Mouse (Mus musculus): ENCODE measurements around the gene Lmo7. TPM values are rescaled to one million over a fixed set of nuclear protein-coding genes. Genes with fewer than 3 reads are reported as not detected.

Lmo7 gene
- polyA plus RNA-seq, 1 experiment from 2014 or later: 12.2 TPM

DNA sequence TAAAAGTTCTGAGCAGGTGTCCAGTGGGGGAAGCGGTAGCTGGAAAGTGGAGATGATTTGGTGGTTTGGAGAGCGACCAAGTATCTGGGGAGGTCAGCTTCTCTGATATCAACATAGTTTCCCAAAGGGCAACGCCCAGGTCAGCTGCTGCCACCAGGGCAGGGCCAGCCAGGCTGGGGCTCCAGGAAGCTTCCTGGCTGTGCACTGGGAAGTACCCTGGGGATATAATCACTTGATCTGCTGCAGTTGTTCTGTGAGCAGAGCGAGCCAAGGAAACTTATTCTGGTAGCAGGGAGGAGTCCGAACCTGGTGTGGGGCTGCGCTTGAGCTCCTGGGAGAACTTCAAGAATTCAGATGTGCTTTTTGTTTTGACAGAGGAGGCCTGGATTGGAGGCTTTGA is 139.4 kb downstream of the Lmo7 start:
- no peak overlapping the region for H3K4me2 ChIP-seq
- WGBS: 54% methylated on average over 6 of the region's 6 CpGs
- peaks cover 13% of the 10 kb centered on the region for H3K4me1 ChIP-seq
- no peaks in the 10 kb centered on the region for H3K36me3 ChIP-seq
- ATAC-seq (replicated peaks; ENCODE audit: low FRiP score): no peak
- H3K27me3 ChIP-seq: no peaks in the 10 kb centered on the region
- no peaks in the 10 kb centered on the region for H3K9me3 ChIP-seq (replicated peaks)
- no peak overlapping the region for H3K4me3 ChIP-seq (replicated peaks)
- no peak overlapping the region for H3K9ac ChIP-seq
- H3K27ac ChIP-seq: 0 out of 2 replicates have a peak overlapping the region, but pooled peaks have one; percentile 18

DNA sequence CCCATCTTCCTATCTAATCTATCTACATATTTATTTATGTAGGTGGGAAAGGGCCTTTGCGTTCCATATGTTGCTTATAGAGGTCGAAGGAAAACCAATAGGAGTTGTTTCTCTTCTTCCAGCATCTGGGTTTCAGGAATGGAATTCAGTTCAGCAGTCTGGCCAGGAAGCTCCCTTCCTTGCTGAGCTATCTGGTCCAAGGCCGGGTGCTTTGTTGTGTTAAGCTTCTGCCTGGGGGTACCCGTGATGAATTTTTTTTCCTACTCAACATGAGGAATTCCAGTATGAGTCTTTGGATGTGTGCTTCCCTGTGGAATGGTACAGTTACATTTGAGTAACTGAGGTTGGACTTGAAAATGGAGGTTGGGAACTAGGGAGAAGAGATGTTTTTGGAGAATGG is 139.9 kb downstream of the Lmo7 start:
- Histone ChIP-seq H3K4me3 (replicated peaks) (no peak overlapping the region), H3K36me3 (no peaks in the 10 kb centered on the region), H3K9me3 (replicated peaks) (no peaks in the 10 kb centered on the region), H3K4me2 (no peak overlapping the region), H3K27ac (0 out of 2 replicates have a peak overlapping the region, but pooled peaks have one; percentile 1), H3K9ac (no peak overlapping the region), H3K27me3 (no peaks in the 10 kb centered on the region), H3K4me1 (peaks cover 13% of the 10 kb centered on the region)
- ATAC-seq (replicated peaks; ENCODE audit: low FRiP score): no peak
- WGBS: 69% methylated on average over 4 of the region's 4 CpGs

DNA sequence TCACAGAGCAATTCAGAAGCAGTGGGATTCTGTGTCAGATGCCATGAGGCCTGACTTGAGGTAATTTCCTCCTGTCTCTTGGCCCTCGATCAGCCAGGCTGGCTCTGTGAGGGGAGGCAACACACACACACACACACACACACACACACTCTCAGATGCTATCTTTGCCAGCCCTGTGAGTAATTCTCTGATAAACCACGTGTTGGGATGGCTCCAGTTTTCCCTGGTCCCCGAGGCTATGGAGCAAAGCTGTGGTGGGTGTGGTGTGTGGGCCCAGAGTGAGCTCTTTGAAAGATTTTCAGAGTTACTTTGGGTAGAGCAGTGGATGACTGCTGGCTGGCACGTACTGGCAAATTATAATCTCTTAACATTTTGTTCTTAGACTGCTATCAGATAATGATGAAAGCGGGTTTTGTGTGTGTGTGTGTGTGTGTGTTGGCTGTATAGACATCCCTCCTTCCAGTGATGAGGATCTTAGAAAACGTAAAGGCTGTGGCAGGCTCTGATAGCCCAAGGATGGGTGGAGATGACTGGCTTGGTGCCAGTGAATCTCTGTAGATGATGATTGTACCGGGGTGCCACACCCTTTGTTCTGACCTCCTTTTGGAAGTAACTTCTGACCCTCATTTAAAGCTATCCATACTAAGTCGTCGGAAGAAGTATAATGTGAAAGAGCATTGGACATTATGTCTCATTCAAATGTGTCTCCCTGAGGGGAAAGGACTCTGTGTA is 140.6 kb downstream of the Lmo7 start:
- Histone ChIP-seq H3K27ac (0 out of 2 replicates have a peak overlapping the region, but pooled peaks have one; percentile 1), H3K4me3 (replicated peaks) (no peak overlapping the region)
- WGBS: 71% methylated on average over 9 of the region's 9 CpGs

DNA sequence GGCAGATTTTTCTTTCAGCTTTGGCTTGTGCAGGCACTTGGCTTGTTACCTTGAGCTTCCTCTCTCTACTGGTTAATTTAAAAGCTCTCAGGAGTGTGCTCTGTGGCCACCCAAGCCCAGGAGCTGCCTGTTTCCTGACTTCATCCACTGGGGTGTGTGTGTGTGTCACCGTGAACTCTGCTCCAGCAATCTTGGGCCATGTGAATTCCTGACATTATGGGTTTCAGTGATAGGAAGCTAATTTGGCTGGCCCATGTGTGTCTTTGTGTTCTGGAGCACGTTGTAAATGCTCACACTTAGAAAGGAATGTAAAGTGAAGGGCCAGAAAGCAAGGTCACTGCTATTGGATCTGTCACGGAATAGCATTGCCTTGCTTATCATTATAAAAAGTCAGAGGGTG is 143.1 kb downstream of the Lmo7 start:
- H3K27me3 ChIP-seq: no peaks in the 10 kb centered on the region
- no peak overlapping the region for H3K4me2 ChIP-seq
- H3K9me3 ChIP-seq (replicated peaks): no peaks in the 10 kb centered on the region
- no peak overlapping the region for H3K4me3 ChIP-seq (replicated peaks)
- WGBS: 48% methylated on average over 3 of the region's 3 CpGs
- H3K4me1 ChIP-seq: peaks cover 13% of the 10 kb centered on the region
- no peak for ATAC-seq (replicated peaks; ENCODE audit: low FRiP score)
- H3K36me3 ChIP-seq: no peaks in the 10 kb centered on the region
- H3K9ac ChIP-seq: no peak overlapping the region
- H3K27ac ChIP-seq: no peak overlapping the region

More for the DNA sequence above, 140.6 kb downstream of the Lmo7 start:
- ATAC-seq (replicated peaks; ENCODE audit: low FRiP score): no peak
- Histone ChIP-seq H3K27me3 (no peaks in the 10 kb centered on the region), H3K4me2 (no peak overlapping the region), H3K36me3 (no peaks in the 10 kb centered on the region), H3K9ac (no peak overlapping the region), H3K4me1 (peaks cover 13% of the 10 kb centered on the region), H3K9me3 (replicated peaks) (no peaks in the 10 kb centered on the region)

DNA sequence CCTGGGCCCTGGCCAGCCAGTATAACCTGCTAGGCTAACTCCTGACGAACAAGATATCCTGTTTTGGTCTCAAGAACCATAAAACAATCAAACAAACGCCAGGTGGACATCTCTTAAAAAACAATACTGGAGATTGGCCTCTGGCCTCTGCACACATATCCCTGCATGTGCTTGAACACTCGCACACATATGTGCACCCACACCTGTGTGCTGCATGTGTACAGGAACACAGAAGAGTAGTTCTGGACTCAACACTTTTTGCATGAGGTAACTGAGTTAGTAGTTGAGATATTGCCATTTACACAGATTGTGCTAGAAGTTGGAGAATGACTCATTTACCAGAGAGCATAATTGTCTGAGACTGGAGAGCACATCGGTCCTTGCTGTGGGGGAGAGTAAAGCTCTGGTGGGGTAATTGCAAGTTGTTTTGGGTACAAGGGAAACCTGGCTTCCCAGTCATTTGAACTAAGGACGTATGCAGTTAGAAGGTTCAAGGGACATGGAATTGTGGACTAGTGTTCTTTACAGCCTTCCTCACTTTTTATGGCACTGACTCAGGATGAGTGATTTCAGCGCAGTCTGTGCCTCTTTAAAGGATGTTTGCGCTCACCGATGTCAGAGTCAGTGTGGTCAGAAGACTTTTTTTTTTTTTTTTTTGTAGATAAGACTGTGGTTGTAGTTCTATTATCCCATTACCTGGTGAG is 148.7 kb downstream of the Lmo7 start:
- Histone ChIP-seq H3K27ac (no peak overlapping the region), H3K9me3 (replicated peaks) (no peaks in the 10 kb centered on the region), H3K4me3 (replicated peaks) (no peak overlapping the region), H3K36me3 (no peaks in the 10 kb centered on the region), H3K9ac (no peak overlapping the region), H3K4me1 (no peaks in the 10 kb centered on the region), H3K4me2 (no peak overlapping the region), H3K27me3 (no peaks in the 10 kb centered on the region)
- 41% methylated on average over 8 of the region's 8 CpGs for WGBS
- no peak for ATAC-seq (replicated peaks; ENCODE audit: low FRiP score)

DNA sequence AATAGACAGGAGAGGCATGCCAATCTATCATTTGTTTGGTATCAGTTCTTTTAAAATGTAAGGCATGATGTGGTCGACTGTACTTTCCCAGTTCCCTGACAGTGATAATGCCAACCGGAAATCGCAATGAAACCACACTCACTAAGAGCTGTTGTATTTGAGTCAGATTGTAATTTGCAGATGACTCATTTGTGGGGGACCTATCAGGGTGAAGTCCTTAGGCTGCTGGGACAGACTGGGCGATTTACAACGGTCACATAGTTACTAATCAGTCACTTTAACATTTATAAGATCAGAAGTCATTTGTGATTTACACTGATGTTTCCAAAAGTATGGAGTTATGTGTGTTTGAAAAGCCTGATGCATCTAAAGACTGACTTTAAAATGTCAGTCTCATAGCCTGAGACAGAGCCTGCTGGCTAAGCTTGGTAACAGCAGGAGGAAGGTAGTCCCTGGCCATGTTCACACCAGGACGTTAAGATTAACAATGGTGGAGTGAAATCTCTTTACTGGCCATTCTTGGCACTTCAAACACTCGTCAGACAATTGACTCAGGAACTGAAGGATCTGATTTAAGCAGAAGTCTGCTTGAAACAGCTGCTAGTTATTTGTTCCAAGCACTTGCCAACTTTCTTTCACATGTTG is 149.4 kb downstream of the Lmo7 start:
- Histone ChIP-seq H3K9ac (no peak overlapping the region), H3K9me3 (replicated peaks) (no peaks in the 10 kb centered on the region), H3K4me2 (no peak overlapping the region), H3K4me1 (no peaks in the 10 kb centered on the region), H3K4me3 (replicated peaks) (no peak overlapping the region), H3K36me3 (0 out of 2 replicates have a peak, but pooled peaks cover 2% of the 10 kb centered on the region), H3K27me3 (no peaks in the 10 kb centered on the region), H3K27ac (no peak overlapping the region)
- no peak for ATAC-seq (replicated peaks; ENCODE audit: low FRiP score)
- WGBS: 34% methylated on average over 7 of the region's 7 CpGs

DNA sequence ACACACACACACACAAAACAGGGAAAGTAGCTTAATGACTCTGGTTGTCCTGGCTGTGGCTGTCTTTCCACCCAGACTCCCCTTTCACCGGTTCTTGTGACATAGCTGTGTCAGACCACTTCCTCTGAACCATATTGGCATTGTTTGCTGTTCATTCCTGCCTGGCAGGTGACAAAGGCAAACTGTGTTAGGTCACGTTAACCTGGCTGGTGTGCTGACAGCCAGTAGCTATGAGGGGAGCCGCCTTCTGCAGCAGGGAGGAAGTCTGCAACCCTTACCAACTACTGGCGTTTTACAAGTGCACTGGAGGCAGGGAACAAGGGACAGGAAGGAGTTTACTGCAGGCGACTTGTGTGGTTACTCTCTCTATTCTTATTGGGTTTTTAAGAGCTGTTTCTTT is 153.2 kb downstream of the Lmo7 start:
- 0 out of 2 replicates have a peak, but pooled peaks have one; percentile 49 for ATAC-seq (replicated peaks; ENCODE audit: low FRiP score)
- no peaks in the 10 kb centered on the region for H3K27me3 ChIP-seq
- no peaks in the 10 kb centered on the region for H3K9me3 ChIP-seq (replicated peaks)
- H3K4me1 ChIP-seq: no peaks in the 10 kb centered on the region
- 18% methylated on average over 5 of the region's 5 CpGs for WGBS
- H3K36me3 ChIP-seq: peaks cover 15% of the 10 kb centered on the region; the same call in 1 of the 2 replicates
- H3K4me2 ChIP-seq: no peak overlapping the region
- no peak overlapping the region for H3K4me3 ChIP-seq (replicated peaks)
- H3K9ac ChIP-seq: no peak overlapping the region
- no peak overlapping the region for H3K27ac ChIP-seq

DNA sequence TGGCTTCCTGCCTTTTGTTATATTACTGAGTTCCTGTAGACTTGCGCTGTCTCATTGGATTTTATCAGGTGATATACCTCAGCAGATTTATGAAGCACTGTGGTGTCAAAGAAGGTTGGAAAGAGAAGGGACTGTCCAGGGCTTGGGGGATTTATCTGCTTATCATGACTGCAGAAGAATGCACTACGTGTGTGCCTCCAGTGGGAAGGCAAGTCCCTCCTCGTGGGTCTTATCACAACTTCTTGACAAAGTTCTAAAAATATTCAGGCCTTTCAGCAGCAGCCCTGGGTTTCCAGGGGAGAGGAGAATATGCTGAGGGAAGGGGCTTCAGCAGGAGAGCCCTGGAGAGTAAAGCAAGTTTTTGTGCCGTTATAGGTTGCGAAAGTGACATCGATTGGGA is 154.0 kb downstream of the Lmo7 start:
- no peaks in the 10 kb centered on the region for H3K27me3 ChIP-seq
- ATAC-seq (replicated peaks; ENCODE audit: low FRiP score): no peak
- no peaks in the 10 kb centered on the region for H3K4me1 ChIP-seq
- H3K36me3 ChIP-seq: peaks cover 15% of the 10 kb centered on the region; the same call in 1 of the 2 replicates
- H3K4me2 ChIP-seq: no peak overlapping the region
- H3K9ac ChIP-seq: no peak overlapping the region
- no peak overlapping the region for H3K27ac ChIP-seq
- H3K4me3 ChIP-seq (replicated peaks): no peak overlapping the region
- WGBS: 90% methylated on average over 6 of the region's 6 CpGs
- H3K9me3 ChIP-seq (replicated peaks): no peaks in the 10 kb centered on the region

DNA sequence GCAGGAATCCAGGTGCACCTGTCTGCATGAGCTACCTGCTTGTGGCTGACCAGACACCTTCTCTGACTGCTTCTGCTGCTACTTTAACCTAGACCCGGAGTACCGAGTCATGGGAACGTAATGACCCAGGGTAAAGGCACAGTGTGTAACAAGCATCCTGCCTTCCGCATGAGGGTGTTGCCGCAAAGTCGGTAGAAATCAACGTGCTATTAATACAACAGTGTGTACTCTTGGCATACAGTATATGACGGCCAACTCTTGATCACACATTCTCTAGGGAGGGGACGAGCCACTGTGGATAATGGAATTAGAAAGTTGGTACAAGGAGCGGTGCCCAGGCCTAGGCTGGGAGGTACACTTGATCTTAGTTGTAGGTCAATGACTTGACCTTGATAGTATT is 156.6 kb downstream of the Lmo7 start:
- no peak overlapping the region for H3K27ac ChIP-seq
- H3K27me3 ChIP-seq: no peaks in the 10 kb centered on the region
- WGBS: 97% methylated on average over 10 of the region's 10 CpGs
- H3K4me3 ChIP-seq (replicated peaks): no peak overlapping the region
- no peaks in the 10 kb centered on the region for H3K4me1 ChIP-seq
- H3K9me3 ChIP-seq (replicated peaks): no peaks in the 10 kb centered on the region
- H3K9ac ChIP-seq: no peak overlapping the region
- peaks cover 15% of the 10 kb centered on the region; the same call in 1 of the 2 replicates for H3K36me3 ChIP-seq
- peak; percentile 40; the same call in 1 of the 2 replicates for ATAC-seq (replicated peaks; ENCODE audit: low FRiP score)
- no peak overlapping the region for H3K4me2 ChIP-seq

DNA sequence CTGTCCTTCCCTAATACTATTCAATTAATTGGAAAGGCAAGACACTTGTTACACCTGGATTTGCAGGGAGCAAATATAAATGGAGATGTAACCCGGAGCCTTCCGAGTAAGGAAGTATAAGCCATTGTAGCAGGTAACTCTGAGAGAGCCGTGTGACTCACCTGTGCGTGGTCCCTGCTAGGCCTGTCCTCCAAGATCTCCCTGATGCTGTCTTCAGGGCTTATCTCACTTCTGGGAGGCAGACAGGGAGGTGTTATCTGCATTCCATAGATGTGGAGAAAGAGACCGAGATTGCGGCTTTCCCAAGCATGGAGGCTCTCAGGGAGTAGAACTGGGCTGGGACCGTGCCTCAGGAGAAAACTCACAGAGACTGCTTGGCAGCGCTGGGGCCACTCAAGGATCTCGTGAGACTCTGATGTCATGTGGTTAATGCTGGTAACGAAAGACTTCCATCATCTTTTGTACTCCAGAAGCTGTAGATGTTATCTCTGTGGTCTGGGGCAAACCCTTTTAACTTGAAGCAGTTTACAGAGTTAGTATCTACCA is 162.2 kb downstream of the Lmo7 start:
- Histone ChIP-seq H3K4me1 (no peaks in the 10 kb centered on the region), H3K4me3 (replicated peaks) (no peak overlapping the region), H3K27ac (peak overlapping the region; percentile 63), H3K27me3 (no peaks in the 10 kb centered on the region), H3K9ac (no peak overlapping the region), H3K9me3 (replicated peaks) (no peaks in the 10 kb centered on the region), H3K36me3 (peaks cover 3% of the 10 kb centered on the region; the same call in 1 of the 2 replicates), H3K4me2 (no peak overlapping the region)
- ATAC-seq (replicated peaks; ENCODE audit: low FRiP score): peak; percentile 60; the same call in 1 of the 2 replicates
- WGBS: 71% methylated on average over 10 of the region's 10 CpGs

DNA sequence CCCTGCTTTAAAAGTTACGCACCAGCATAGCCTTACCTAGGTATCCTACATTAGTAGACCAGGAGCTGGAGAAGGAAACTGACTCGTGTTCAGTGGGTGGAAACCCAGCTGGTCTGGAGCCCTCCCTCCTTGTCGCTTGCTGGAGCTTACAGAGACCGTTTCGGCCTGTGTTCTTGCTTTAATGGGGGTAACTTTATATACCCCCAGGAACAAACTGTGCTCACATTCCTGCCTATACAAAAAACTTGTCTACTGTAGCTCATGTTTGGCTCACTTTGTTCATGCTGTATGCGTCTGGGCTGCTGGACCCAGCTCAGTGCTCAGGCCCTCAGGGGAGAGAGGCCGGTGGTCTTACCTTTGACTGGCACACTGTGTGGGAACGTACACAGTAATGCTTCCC is 162.7 kb downstream of the Lmo7 start:
- H3K4me1 ChIP-seq: no peaks in the 10 kb centered on the region
- H3K27me3 ChIP-seq: no peaks in the 10 kb centered on the region
- WGBS: 54% methylated on average over 8 of the region's 8 CpGs
- H3K9ac ChIP-seq: no peak overlapping the region
- H3K4me3 ChIP-seq (replicated peaks): no peak overlapping the region
- H3K4me2 ChIP-seq: no peak overlapping the region
- ATAC-seq (replicated peaks; ENCODE audit: low FRiP score): peak; percentile 82
- peaks cover under 1% of the 10 kb centered on the region; the same call in 1 of the 2 replicates for H3K36me3 ChIP-seq
- H3K9me3 ChIP-seq (replicated peaks): no peaks in the 10 kb centered on the region
- H3K27ac ChIP-seq: peak overlapping the region; percentile 63

DNA sequence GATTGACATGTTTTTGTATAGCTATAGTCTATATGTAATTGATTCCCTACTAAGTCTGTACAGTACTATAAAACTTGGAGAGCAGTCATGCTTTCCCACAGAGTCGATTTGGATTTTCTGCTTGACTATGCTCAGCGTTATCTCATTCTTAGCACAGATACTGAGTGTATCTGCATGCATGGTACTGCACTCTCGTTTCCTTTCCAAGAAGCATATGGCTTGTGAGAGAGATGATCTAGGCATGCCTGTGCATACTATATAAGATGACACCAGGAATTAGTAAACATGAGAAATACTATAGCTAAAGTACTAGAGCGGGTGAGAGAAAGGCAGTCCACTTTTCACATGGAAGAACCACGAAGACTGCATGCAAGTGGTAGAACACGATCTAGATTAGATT is 163.5 kb downstream of the Lmo7 start:
- ATAC-seq (replicated peaks; ENCODE audit: low FRiP score): no peak
- Histone ChIP-seq H3K4me1 (no peaks in the 10 kb centered on the region; the same call in 1 of the 2 replicates), H3K27me3 (no peaks in the 10 kb centered on the region), H3K36me3 (no peaks in the 10 kb centered on the region), H3K4me3 (replicated peaks) (no peak overlapping the region), H3K9ac (no peak overlapping the region), H3K27ac (no peak overlapping the region), H3K9me3 (replicated peaks) (no peaks in the 10 kb centered on the region), H3K4me2 (no peak overlapping the region)
- 90% methylated on average over 6 of the region's 6 CpGs for WGBS

Measured in kidney, embryonic 15.5 days (tissue).